In genomic region chr9:48326338-48326737, GRCm38 (mm10) we compare ENCODE assay signal across 24 mouse cellular contexts. TPM values are rescaled to one million over a fixed set of nuclear protein-coding genes. Genes with fewer than 3 reads are reported as not detected.
A peak's percentile ranks its signal among the peaks of the same experiment; 100 is the strongest.
DNase-seq lines count a peak whose midpoint lies in the region; ATAC-seq and TF ChIP-seq lines count a peak whose summit lies in the region.
"Had no signal": no experiment of that assay in that cellular context is flagged by ENCODE, and none has a peak within 500 bp of the region (broad histone marks: within the 10 kb centered on the region; RNA-seq: fewer than 3 reads in every experiment).

No protein-coding gene starts in this region.

- 48% methylated on average over 9 of the region's 9 CpGs for WGBS in heart, adult 2 months
- 85% methylated on average over 9 of the region's 9 CpGs for WGBS in heart, embryonic 12.5 days
- 91% methylated on average over 9 of the region's 9 CpGs for WGBS in cerebellum, adult 2 months

- peak; percentile 68; the same call in 1 of the 2 replicates for TF ChIP-seq POLR2A in heart, adult 2 months (IDR thresholded peaks at IDR 0.05; ENCODE audit: insufficient read depth, low read depth, low read length)
- TF ChIP-seq POLR2A in cerebellum, adult 2 months (IDR thresholded peaks at IDR 0.05; ENCODE audit: borderline replicate concordance, insufficient read depth, low read length) = no peak

- TF ChIP-seq CTCF in heart, adult 2 months (IDR thresholded peaks at IDR 0.05) = no peak
- no peak for TF ChIP-seq CTCF in cerebellum, adult 2 months (IDR thresholded peaks at IDR 0.05; ENCODE audit: borderline replicate concordance, insufficient read depth, low read depth, low read length)

- H3K27me3 ChIP-seq in heart, adult 2 months (ENCODE audit: control insufficient read depth, insufficient read depth, low read length) = no peaks in the 10 kb centered on the region
- no peaks in the 10 kb centered on the region for H3K27me3 ChIP-seq in heart, embryonic 12.5 days (replicated peaks)
- no peaks in the 10 kb centered on the region for H3K27me3 ChIP-seq in cerebellum, adult 2 months (ENCODE audit: control insufficient read depth, insufficient read depth, low read length)
- H3K27me3 ChIP-seq: CH12.LX; embryonic facial prominence, embryonic 13.5 days; forebrain, embryonic 12.5 days; hindbrain, embryonic 15.5 days; midbrain, embryonic 12.5 days; Patski had no signal

- H3K27ac ChIP-seq in heart, adult 2 months = peak overlapping the region; percentile 77
- no peak overlapping the region for H3K27ac ChIP-seq in heart, embryonic 12.5 days (ENCODE audit: poor library complexity, severe bottlenecking)
- H3K27ac ChIP-seq in cerebellum, adult 2 months (ENCODE audit: insufficient read depth, low read length) = no peak overlapping the region
- H3K27ac ChIP-seq: embryonic facial prominence, embryonic 13.5 days; forebrain, embryonic 12.5 days; hindbrain, embryonic 15.5 days; kidney, postnatal 0 days; liver, embryonic 14.5 days; midbrain, embryonic 12.5 days had no signal

- peak; percentile 66 for TF ChIP-seq EP300 in heart, adult 2 months (IDR thresholded peaks at IDR 0.05; ENCODE audit: insufficient read depth, low read depth, low read length)

- ATAC-seq in heart, embryonic 12.5 days (ENCODE audit: insufficient number of reproducible peaks, low FRiP score) = no peak
- ATAC-seq in megakaryocyte, adult 5-6 weeks (ENCODE audit: poor library complexity, severe bottlenecking) = no peak
- ATAC-seq: Patski had no signal

- intact Hi-C loops in heart, adult 2 months (cut with DNase I) = no loop called here
- intact Hi-C loops in heart, postnatal 25 days (cut with DNase I) = no loop called here

- H3K4me3 ChIP-seq in heart, adult 2 months = peak overlapping the region; percentile 26; the same call in 1 of the 2 replicates
- H3K4me3 ChIP-seq in heart, embryonic 12.5 days = no peak overlapping the region
- no peak overlapping the region for H3K4me3 ChIP-seq in cerebellum, adult 2 months (replicated peaks; ENCODE audit: insufficient read depth, low read depth, low read length)
- H3K4me3 ChIP-seq: embryonic facial prominence, embryonic 13.5 days; erythroblast, embryonic 14.5 days; forebrain, embryonic 12.5 days; hindbrain, embryonic 15.5 days; midbrain, embryonic 12.5 days had no signal

- H3K9ac ChIP-seq in heart, adult 2 months (ENCODE audit: low read depth, low read length) = peak overlapping the region; percentile 22; the same call in 1 of the 2 replicates
- H3K9ac ChIP-seq in heart, embryonic 12.5 days = no peak overlapping the region
- H3K9ac ChIP-seq: embryonic facial prominence, embryonic 13.5 days; forebrain, embryonic 12.5 days; hindbrain, embryonic 15.5 days; liver, embryonic 14.5 days; midbrain, embryonic 12.5 days had no signal

- no peaks in the 10 kb centered on the region for H3K9me3 ChIP-seq in heart, embryonic 12.5 days (replicated peaks)
- H3K9me3 ChIP-seq: embryonic facial prominence, embryonic 13.5 days; forebrain, embryonic 12.5 days; G1E; hindbrain, embryonic 15.5 days; midbrain, embryonic 12.5 days had no signal

- no peak overlapping the region for H3K4me2 ChIP-seq in heart, embryonic 12.5 days
- H3K4me2 ChIP-seq: embryonic facial prominence, embryonic 13.5 days; forebrain, embryonic 12.5 days; hindbrain, embryonic 15.5 days; midbrain, embryonic 12.5 days had no signal

- peaks cover 26% of the 10 kb centered on the region for H3K36me3 ChIP-seq in heart, adult 2 months (ENCODE audit: control insufficient read depth, insufficient read depth, low read length)
- H3K36me3 ChIP-seq in heart, embryonic 12.5 days = no peaks in the 10 kb centered on the region
- H3K36me3 ChIP-seq: embryonic facial prominence, embryonic 13.5 days; forebrain, embryonic 12.5 days; hindbrain, embryonic 15.5 days; midbrain, embryonic 12.5 days had no signal

- peak; percentile 40 to 51 for DNase-seq in heart, adult 2 months
- DNase-seq in kidney, postnatal 36 days = peak; percentile 12 to 17
- no peak for DNase-seq in kidney, adult 18-20 months
- DNase-seq in heart, adult 9 months (ENCODE audit: low spot score in 2 of 2) = peak; percentile 43 to 74
- DNase-seq in heart, postnatal 25 days (ENCODE audit: low spot score) = peak; percentile 33
- DNase-seq in cerebellum, adult 2 months = no peak
- DNase-seq: adrenal gland, postnatal 36 days; cerebellum, adult 11 months; cerebellum, postnatal 14 days; layer of hippocampus, adult 9-11 months; thymus, adult 18-20 months; thymus, postnatal 36 days had no signal

- no peaks in the 10 kb centered on the region for H3K79me2 ChIP-seq in heart, adult 2 months (replicated peaks; ENCODE audit: control insufficient read depth, insufficient read depth, low read length)

- peaks cover 3% of the 10 kb centered on the region for H3K4me1 ChIP-seq in heart, adult 2 months (ENCODE audit: control insufficient read depth, insufficient read depth, low read length)
- H3K4me1 ChIP-seq in heart, embryonic 12.5 days (replicated peaks) = no peaks in the 10 kb centered on the region
- H3K4me1 ChIP-seq in cerebellum, adult 2 months (ENCODE audit: control insufficient read depth, insufficient read depth, low read length) = no peaks in the 10 kb centered on the region
- H3K4me1 ChIP-seq: embryonic facial prominence, embryonic 13.5 days; forebrain, embryonic 12.5 days; hindbrain, embryonic 15.5 days; midbrain, embryonic 12.5 days had no signal

RNA-seq across cellular contexts. Expression of gene Nxpe2, which starts 26.9 kb away (rescaled TPM):
- total RNA-seq in heart, adult 2 months (2021) = 1 to 10 TPM; 1.8 to 2.1 TPM
- 1.9 and 3.5 TPM in 2 replicates for polyA plus RNA-seq in heart, adult 2 months (2012; rRNA removed)
- 1.6 and 3.2 TPM in 2 replicates for polyA plus RNA-seq in heart, embryonic 12.5 days (2016; fragmentation: Nextera tagmentation; extraction: Ambion mirVana)
- total RNA-seq in heart, postnatal 25 days (2021) = 1 to 10 TPM; 1.2 to 2.0 TPM
- 1.1 and 1.3 TPM in 2 replicates for polyA plus RNA-seq in cerebellum, adult 2 months (2012; rRNA removed)
- 6.7 and 12.1 TPM in 2 replicates for total RNA-seq in megakaryocyte, adult 5-6 weeks (2015)
- 1.6 and 9.4 TPM in 2 replicates for total RNA-seq in megakaryocyte, adult 5-6 weeks (2017)

Comparison
In these comparisons a context has a peak if more than half of its experiments do, and no peak if none do; other contexts are left out.
1. DNase-seq: peak in heart, adult 2 months (2 of 2), kidney, postnatal 36 days (2 of 2), heart, adult 9 months (2 of 2) and heart, postnatal 25 days (single experiment); none in kidney, adult 18-20 months (single experiment) and cerebellum, adult 2 months (0 of 2).